Mouse (Mus musculus): ENCODE data around the gene Gm5426. TPM values are rescaled to one million over a fixed set of nuclear protein-coding genes. Genes with fewer than 3 reads are reported as not detected.
A peak's percentile ranks its signal among the peaks of the same experiment; 100 is the strongest.
"Not testable (repeated sequence)": the region's sequence is repeated elsewhere in the genome, so short reads cannot be mapped to it uniquely, and the experiment has no call there.

Gene Gm5426
- total RNA-seq (2022), result not detected

DNA sequence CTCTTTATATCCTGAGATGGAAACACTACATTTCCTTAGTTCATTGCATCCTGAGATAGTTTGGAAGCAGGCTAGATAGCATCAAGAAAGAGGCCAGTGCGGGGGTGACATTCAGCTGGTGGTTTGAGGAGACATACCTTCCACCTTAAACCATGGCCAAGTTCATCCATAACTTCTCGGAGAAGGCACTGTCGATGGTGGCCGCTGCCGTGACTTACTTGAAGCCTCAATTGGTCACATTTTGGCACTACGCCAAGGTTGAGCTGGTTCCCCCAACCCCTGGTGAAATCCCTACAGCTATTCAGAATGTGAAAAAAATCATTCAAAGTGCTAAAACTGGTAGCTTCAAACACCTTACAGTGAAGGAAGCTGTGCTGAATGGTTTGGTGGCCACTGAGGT, at the start of gene Gm5426:
Gm5426 (plus strand) TSS at position 153 of the 400 bp plus-strand sequence.
- not testable (repeated sequence) for DNase-seq (ENCODE audit: low spot score in 2 of 2)

DNA sequence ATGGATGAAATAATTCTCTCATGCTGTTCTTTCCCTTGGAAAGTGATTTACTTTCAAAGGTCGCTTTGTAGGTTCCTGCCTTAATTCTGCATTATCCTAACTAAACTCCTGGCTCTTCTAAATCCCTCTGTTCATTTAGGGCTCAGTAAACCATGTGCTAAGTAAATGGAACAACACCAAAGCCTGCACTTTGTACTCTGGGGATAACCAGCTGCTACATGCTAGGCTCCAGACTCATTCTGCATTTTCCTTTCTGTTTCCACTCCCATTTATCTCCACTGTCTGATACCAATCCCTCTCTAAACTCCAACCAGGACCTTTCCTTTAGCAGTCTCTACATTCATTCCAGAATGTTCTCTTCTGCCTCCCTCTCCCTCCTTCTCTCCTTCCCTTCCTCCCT, 46.7 kb upstream of the Gm5426 start:
- no peak for DNase-seq (ENCODE audit: low spot score in 2 of 2)

DNA sequence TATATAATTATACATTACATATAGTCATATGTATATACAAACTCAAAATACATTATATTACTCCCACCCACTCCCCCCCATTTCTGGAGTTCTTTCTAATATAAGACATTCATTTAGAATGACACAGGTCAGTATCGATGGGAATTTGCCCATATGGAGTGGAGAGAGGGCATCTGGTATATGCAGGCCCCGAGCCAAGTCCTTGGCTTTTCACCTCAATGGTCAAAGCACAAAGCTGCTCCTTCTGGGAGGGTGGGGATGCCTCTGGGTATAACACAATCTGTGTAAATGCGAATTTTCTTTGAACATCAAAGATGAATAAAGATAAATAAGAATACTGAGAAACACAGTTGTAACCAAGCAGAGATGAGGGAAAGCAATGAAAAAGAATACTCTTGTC, 46.0 kb upstream of the Gm5426 start:
- no peak for DNase-seq (ENCODE audit: low spot score in 2 of 2)

DNA sequence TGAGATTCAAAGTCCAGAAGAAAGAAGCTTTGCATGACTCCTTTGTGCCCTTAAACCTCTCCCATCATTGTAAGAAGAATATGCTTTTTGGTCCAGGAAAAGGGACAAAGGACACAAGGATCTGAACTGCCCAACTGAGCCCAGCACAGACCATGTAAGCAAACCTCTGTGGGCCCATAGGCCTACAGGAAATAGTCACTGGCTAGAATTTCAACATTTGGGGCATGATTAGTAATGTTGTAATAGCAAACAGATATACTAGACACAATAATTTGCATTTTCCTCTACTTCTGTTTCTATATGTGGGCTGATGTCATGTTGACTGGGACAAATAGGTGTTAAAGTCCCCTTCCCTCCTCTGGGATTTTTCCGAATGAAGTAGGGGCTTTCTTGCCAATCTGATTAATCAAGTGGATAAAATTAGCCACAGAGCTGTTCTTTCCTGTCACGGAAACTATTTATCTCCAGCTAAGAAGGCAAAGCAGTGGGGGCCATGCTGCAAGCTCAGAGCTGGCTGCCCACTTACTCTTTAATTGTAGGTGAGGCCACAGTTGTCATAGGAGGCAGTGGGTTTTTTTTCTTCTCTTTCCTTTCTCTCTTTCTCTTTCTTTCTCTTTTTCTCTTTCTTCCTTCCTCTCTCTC, 42.4 kb upstream of the Gm5426 start:
- no peak for DNase-seq (ENCODE audit: low spot score in 2 of 2)

DNA sequence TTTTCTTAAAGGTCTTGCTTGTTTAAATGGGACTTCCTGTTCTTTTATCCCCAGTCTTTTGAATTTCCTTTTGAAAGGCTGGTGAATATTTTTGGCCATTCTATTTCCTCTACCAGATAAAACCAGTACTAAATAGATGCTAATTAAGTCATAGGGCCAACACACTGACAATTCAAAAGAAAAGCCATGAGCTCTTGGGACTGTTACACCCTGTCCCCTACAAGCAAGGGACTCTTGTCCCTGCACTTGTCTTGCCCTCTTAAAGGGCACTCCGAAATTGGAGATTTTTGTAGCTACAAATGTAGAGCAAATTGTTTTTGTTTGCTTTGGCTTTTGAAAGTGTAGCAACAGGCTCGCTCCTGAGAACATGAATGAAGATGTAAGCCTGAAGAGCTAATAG, 41.8 kb upstream of the Gm5426 start:
- DNase-seq (ENCODE audit: low spot score in 2 of 2), result peak in 1 of 2 experiments; percentile 8

DNA sequence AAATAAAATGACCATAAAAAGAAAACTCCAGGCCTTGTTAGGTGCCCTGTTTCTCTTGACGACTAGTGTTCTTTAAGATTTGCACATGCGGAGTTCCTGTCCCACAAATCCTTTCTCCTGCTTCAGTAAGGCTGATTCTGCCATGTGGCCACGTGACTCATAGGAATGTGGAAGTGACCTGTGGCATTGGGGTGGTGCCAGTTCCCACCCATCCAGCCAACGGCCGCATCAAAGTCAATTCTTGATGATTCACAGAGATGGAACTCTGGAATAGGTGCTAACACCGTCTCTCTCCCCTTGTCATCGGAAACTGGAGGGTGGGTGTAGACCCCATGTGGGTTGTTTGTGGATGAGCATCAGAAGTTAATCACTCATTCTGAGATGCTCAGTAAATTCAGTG, 39.7 kb upstream of the Gm5426 start:
- DNase-seq (ENCODE audit: low spot score in 2 of 2), result no peak

DNA sequence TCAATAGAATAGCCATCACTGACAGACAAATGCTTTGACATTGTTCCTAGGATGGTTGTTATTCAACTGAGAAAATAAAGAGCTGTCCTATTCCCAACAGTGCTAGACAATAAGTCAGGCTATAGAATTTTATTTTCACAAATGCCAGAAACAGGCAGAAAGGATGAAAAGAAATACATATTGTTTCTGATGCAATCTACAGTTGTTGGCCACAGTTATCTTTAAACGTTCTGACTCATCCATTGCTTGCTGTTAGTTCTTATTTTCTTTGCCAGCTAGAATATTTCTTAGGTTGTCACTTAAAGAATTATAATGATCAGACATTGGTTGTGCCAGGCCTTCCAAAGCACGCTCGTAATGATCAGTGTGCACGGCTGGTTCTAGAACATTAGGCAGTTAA, 35.4 kb upstream of the Gm5426 start:
- no peak for DNase-seq (ENCODE audit: low spot score in 2 of 2)

DNA sequence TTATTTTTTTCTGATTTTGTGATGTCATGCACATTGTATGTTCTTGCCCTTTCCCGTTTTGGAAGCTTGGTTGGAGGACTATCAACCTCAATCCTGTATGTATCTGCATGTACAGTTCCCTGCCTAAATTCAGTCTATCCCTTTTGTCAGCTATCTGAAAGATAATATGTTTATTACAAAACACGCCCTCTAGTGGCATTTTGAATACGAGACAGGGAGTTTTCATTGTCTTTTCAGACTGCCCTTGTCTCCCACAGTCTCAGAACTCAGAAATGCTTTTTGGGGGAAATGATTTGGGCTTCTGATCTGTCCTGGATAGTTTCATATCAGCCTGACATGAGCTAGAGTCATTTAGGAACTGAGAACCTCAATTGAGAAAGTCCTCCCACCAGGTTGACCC, 32.2 kb upstream of the Gm5426 start:
- no peak for DNase-seq (ENCODE audit: low spot score in 2 of 2)

DNA sequence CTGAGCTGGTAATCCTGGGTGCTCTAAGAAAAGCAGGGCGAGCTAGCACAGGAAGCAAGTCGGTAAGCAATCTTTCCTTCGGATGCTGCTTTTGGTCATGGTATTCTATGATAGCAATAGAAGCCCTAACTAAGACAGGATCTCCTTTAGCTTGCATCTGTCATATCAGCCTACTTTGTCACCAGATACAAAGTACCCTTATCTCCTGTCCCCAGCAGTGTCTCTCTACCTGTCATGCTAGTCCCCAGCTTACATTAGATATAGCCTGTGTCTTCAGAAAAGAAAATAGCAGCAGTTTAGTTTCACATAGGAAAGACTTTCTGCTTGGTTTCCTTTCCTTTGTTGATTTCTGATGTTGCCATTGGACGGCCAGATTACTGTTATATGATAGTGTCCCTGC, 31.8 kb upstream of the Gm5426 start:
- DNase-seq (ENCODE audit: low spot score in 2 of 2), result no peak

DNA sequence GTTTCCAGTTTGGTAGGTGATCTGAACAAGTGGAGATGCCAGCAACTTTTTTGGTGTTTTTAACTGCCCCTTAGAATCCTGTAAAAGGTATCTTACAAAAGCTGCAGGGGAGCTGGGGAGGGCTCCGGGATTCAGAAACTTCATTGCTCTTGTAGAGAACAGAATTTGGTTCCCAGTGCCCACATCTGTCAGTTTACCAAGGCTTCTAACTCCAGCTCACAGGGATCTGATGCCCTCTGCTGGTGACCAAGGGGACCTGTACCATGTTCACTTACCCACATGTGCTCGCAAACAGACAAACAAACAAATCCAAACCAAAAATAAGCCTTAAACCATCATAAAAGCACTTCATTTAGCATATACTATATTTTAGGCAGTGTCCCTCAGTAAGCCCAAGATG, 31.3 kb upstream of the Gm5426 start:
- no peak for DNase-seq (ENCODE audit: low spot score in 2 of 2)

DNA sequence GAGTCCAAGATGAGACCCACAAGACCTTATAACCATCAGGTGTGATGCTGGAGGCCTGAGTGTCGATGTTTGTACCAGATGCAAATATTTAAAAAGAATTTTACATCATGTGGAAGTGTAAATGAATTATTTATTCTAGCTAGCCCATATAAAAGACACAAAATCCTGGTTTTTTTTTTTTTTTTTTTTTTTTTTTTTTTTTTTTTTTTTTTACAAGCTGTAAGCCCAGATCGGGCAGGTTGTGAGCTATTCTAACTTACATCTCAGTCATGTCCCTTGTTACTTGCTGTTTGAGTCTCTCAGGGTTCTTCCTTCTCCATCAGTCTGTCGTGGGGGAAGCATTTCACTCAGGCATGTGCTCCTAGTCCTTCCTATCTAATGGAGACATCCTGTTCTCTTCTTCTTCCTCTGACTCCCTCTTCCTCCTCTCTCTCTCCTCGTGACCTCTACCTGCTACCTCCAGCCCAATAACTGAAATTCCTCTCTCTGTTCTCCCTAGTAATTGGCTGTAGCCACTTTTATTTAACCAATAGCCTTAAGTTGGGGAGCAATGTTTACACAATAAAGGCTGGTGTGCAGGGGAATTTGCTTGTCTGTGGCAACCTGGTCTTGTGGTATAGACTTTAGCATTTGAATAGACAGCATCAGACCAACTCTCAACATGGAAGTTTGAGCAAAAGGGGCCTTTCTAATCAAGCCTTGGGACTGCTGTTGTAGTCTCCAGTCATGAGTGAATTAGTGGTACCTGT, 29.3 kb upstream of the Gm5426 start:
- no peak for DNase-seq (ENCODE audit: low spot score in 2 of 2)

DNA sequence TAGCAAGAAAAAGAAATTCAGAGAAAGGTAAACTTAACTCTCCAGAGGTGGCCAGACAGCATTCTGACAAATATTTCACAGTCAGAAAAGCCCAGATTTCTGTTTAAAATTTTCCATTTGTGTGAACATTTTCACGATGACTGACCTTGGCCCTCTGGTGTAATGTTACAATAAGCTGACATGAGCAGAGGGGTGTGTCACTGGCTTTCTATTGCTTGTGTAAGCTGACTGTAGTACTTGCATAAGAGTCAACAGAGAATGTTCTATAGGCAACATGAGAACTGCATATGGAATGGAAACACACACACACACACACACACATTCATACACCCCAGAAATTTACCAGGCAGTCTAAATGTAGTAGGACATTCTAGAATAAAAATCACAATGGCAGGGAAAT, 28.6 kb upstream of the Gm5426 start:
- DNase-seq (ENCODE audit: low spot score in 2 of 2), result no peak

DNA sequence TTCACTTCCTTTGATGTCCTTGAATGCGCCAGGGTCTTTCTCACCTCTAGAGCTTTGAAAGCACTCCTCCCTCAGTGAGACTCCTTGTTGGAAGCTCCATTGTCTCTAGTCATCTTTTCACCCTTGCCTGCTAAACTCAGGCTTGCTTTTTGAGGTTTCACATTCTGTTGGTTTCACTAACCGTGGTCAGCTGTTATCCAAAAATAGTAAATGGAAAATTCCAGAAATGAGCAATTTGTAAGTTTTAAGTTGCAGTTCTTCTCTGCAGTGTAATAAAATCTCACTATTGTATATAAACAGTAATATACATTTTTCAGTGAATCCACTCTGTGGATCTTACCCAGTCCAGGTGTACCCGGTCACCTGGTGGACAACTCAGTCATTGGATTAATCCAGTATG, 21.1 kb upstream of the Gm5426 start:
- DNase-seq (ENCODE audit: low spot score in 2 of 2), result no peak

DNA sequence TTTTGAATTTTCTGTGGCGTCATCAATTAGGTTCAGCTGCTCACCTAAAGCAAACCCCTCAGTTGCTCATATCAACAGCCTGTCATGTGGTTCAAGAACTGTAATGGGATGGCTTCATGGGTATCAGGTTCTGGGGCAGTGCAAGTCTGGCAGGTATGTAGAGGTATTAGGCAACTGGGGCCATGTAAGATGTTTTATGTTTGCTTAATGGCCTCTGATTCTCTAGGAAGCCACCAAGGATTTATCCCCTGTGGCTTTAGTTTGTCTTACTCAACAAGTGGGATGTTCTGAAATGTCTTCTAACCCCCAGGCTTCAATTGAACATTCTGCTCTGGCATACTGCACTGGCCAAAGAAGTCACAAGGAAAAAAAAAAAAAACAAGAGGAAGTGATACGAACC, 15.6 kb upstream of the Gm5426 start:
- DNase-seq (ENCODE audit: low spot score in 2 of 2), result no peak

DNA sequence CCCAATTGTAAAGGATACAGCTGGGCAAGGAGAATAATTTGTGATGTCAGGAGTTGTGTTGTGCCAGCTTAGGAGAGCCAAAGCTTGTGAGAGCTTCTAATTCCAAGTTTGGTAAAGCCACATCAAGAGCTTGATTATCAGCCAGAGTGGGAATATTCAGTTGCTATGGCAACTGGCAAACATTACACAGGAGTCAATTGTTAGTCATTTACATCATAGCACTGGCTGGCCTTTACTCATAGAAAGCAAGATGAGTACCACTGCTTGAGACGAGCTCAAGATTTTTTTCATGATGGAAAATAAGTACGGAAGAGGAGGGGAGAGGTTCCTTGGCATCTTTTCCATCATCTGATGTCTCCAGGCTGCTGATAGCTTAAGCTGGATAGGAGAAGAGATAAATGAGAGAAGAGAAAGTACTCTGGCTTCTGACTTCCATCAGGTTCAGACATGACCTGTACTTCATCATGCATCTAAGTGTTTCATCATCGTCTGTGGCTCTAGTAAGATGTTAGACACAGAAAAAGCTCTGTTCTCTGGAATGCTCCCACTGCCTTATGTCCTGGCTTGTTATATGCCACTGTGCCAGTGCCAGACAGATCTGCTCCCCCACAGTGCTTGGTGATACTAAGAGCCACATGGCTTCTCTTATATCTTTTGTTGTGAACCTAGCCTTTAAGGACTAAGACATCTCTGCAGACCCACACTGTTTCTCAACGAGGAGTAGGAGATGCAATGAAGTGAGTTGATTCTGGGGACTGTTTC, 15.0 kb upstream of the Gm5426 start:
- DNase-seq (ENCODE audit: low spot score in 2 of 2), result peak in 1 of 2 experiments; percentile 23

DNA sequence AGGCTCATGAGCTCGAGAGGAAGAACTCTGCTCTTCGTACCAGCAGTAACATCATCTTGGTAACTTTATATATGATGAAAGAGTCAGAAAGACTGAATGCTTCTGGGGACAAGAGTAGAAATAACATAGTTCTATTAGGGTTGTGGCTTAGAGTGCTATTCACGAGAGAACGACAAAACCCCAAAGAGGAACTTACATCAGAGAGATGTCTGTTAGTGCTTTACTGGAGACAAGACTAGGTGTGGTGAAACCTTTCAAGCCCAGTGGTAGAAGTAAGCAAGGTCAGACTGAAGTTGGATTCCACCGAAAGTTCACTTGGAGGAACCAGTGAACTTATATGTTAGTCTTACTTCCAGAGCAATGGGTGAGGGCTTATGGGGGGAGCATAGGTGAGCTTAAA, 12.5 kb upstream of the Gm5426 start:
- no peak for DNase-seq (ENCODE audit: low spot score in 2 of 2)

DNA sequence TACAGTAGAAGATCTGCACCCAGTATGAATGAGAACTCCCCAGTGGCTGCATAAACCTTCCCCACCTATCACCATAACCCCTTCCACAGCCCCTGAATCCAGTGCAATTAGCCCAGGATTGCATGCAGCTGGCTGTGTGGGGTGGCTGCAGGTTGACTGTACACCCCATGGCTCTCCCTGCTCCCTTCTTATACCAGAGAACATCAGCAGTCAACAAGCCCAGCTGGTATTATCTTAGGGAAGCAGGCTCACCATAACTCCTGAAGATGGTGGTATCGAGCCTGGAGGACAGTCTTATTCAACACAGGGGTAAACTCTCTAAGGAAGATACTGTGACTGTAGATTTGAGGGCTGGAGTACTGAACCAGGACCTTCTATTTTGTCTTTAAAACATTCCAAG, 12.1 kb upstream of the Gm5426 start:
- no peak for DNase-seq (ENCODE audit: low spot score in 2 of 2)

DNA sequence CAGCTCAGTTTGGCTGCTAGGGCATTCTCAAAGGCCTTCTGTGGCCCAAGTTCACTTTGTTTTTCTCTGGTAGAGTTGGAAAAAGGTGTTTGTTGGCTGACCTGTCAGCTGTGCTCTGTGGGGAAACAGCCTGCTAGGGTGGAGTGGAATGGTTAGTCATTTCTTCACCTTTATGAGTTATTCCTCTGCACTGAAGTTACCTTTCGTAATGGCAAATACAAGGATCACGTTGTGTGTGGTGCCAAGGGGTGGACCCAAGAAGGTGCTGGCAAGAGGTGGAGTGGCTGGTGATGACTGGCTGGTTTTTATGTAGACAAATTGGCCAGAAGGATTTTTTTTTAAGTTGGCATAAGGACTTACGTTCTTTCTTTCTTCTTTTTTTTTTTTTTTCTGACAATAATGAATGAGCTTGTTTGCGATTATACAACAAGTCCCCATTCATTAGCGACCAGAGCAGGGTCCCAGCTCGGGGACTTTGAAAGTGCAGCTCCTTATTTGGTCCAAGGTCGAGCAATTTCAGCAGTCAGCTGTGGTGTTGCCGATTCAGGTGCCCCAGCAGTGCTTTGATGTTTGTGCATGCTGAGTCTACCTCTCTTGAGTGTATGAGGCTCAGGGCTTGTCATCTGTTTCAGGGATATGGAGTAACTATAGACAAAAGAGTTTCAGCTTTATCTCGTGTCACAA, 10.5 kb upstream of the Gm5426 start:
- peak in 1 of 2 experiments; percentile 37 for DNase-seq (ENCODE audit: low spot score in 2 of 2)

DNA sequence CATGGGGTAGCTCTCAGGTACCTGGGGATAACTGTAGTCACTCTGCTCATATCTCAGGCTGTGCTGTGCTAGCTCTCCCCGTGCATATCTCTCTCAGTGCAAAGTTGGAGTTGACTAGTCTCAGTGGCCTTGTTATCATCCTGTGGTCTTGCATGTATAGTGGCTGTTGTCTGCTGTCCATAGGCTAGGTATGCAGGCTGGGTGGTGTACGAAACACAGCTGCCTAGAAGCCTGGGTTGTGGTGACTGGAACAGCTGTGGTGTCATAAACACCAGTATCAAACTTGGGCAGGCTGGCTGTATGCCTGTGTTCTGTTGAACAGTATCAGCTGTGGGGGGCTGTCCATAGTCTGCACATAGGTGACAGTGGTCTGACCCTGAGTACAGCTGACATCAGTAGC, 7.2 kb upstream of the Gm5426 start:
- DNase-seq (ENCODE audit: low spot score in 2 of 2), result no peak

DNA sequence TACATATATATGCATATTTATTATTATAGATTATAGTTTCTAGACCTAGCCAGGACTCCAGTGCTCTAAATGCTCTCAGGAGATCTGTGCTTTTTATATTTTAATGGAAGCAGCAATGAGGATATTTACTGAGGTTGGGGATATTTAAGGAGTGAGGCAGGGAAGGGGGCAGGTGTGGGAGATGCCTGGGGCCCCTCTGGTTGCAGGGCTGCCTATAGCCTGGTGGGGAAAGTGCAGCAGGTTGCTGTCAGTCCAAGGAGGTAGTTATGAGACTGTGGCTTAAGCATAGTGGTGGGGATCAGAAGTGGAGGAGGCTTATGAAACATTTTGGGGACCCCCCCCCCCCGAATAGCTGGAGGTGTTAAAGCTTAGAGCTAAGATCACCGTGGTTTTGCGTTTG, 6.0 kb upstream of the Gm5426 start:
- DNase-seq (ENCODE audit: low spot score in 2 of 2), result no peak

DNA sequence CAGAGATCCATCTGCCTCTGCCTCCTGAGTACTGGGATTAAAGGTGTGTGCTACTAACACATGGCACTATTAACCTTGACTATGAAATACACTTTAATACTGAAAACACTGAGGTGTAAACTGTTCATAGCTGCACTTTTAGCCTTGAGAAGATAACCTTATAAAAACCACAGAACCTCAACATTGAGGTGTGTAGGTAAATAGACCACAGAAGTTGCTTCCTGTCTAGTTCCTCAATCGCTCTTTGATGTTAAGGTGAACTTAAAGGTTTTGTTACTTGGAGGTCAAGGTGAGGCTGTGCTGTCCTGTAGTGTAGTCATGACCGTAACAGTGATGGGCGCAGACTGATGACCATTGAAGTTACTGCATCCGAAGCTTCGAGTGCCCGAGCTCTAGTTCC, 5.3 kb upstream of the Gm5426 start:
- no peak for DNase-seq (ENCODE audit: low spot score in 2 of 2)

DNA sequence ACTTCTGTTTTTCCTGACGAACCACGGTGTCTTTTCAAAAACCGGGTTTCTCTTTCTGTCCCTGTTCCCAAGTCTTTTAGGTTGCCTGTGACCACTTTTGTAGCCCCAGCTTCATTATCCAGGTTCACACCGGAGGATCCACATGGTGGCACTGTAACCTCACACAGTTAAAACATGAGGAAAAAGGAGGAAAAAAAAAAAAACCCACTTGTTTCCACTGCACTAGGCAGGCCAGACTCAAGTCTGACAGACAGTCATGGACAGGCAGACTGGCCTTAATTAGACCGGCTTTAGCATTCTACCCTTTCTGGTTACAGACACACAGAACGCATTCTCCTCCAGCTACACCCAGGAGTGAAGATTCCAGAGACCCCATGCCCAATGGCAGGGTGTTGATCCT, 4.2 kb upstream of the Gm5426 start:
- DNase-seq (ENCODE audit: low spot score in 2 of 2), result peak in 1 of 2 experiments; percentile 18
